Mouse (Mus musculus) megakaryocyte, embryonic 14.5 days (primary cell): ENCODE measurements around the gene Gins3.

ENCODE experiments used
- FLI1 ChIP-seq: IDR thresholded peaks from 2 replicates; pipeline ENCODE4 v1.6.1; 2012; ENCODE audit warnings: low read length, inconsistent platforms, mixed read lengths
- GATA1 ChIP-seq: IDR thresholded peaks from 3 replicates; pipeline ENCODE4 v1.6.1; 2012; ENCODE audit warnings: mixed read lengths, low read length, inconsistent platforms, borderline replicate concordance

DNA sequence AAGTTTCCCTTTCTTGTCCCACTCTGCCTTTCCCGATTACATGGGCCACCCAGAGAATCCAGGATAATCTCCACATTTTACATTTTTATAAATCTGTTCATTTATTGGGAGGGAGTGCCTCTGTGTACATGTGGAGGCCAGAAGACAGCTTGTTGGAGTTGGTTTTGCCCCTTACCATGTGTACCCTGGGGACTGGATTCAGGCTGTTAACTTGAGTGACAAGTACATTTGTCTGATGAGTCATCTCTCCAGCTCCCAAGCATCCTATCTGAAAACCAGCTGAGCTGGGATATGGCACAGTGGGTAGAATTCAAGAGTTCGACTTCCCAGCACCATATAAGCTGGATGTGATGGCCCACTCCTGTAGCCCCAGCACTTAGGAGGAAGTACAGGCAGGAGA is 36.7 kb downstream of the Gins3 start:
- TF ChIP-seq GATA1 (no peak), FLI1 (no peak)
